Mouse (Mus musculus): ENCODE measurements at regions not wholly inside any gene's neighbourhood (a gene's known extent, or its start where the extent isn't known, plus 50 kb on each side); places are given as distances from the start of the nearest gene placed in this dataset.
A peak's percentile ranks its signal among the peaks of the same experiment; 100 is the strongest.

GRCm38 (mm10) chr12:110332616-110333154, 53.8 kb downstream of the Dio3 start:
- intact Hi-C loops (cut with DNase I): no loop called here
- DNase-seq (ENCODE audit: extremely low spot score in 1 of 2, low spot score in 2 of 2): no peak

- intact Hi-C loops (cut with DNase I): no loop called here
- no peak for DNase-seq (ENCODE audit: extremely low spot score in 1 of 2, low spot score in 2 of 2)
Measured at GRCm38 (mm10) chr12:110334609-110335008, 55.7 kb downstream of the Dio3 start.

GRCm38 (mm10) chr12:110344280-110344827, 65.5 kb downstream of the Dio3 start:
- DNase-seq (ENCODE audit: extremely low spot score in 1 of 2, low spot score in 2 of 2): no peak
- intact Hi-C loops (cut with DNase I): no loop called here

GRCm38 (mm10) chr12:110349621-110350020, 70.8 kb downstream of the Dio3 start:
- intact Hi-C loops (cut with DNase I): no loop called here
- no peak for DNase-seq (ENCODE audit: extremely low spot score in 1 of 2, low spot score in 2 of 2)

GRCm38 (mm10) chr12:110355851-110356250, 77.0 kb downstream of the Dio3 start:
- intact Hi-C loops (cut with DNase I): no loop called here
- DNase-seq (ENCODE audit: extremely low spot score in 1 of 2, low spot score in 2 of 2): no peak

- DNase-seq (ENCODE audit: extremely low spot score in 1 of 2, low spot score in 2 of 2): no peak
- intact Hi-C loops (cut with DNase I): no loop called here
Measured at GRCm38 (mm10) chr12:110367102-110367501, 79.8 kb upstream of the Ppp2r5c start.

GRCm38 (mm10) chr12:110367822-110368221, 79.1 kb upstream of the Ppp2r5c start:
- no peak for DNase-seq (ENCODE audit: extremely low spot score in 1 of 2, low spot score in 2 of 2)
- intact Hi-C loops (cut with DNase I): no loop called here

- intact Hi-C loops (cut with DNase I): loop anchor here (5.0 to 10.0 kb wide), 3 partner anchors 627 to 1470 kb away; no protein-coding TSS in a partner anchor
- DNase-seq (ENCODE audit: extremely low spot score in 1 of 2, low spot score in 2 of 2): no peak
Measured at GRCm38 (mm10) chr12:110371886-110372690, 74.8 kb upstream of the Ppp2r5c start.

GRCm38 (mm10) chr12:110372986-110373385, 73.9 kb upstream of the Ppp2r5c start:
- DNase-seq (ENCODE audit: extremely low spot score in 1 of 2, low spot score in 2 of 2): no peak
- intact Hi-C loops (cut with DNase I): loop anchor here (5.0 to 10.0 kb wide), 3 partner anchors 628 to 1471 kb away; no protein-coding TSS in a partner anchor

- intact Hi-C loops (cut with DNase I): loop anchor here (5.0 to 10.0 kb wide), 3 partner anchors 629 to 1471 kb away; no protein-coding TSS in a partner anchor
Measured at GRCm38 (mm10) chr12:110373408-110374065, 73.4 kb upstream of the Ppp2r5c start.

GRCm38 (mm10) chr12:110375139-110375538, 71.8 kb upstream of the Ppp2r5c start:
- no peak for DNase-seq (ENCODE audit: extremely low spot score in 1 of 2, low spot score in 2 of 2)
- intact Hi-C loops (cut with DNase I): loop anchor here (10.0 kb wide), 2 partner anchors 630 to 760 kb away; no protein-coding TSS in a partner anchor

More at GRCm38 (mm10) chr12:110373408-110374065, 73.4 kb upstream of the Ppp2r5c start:
- peak; percentile 80 to 90 for DNase-seq (ENCODE audit: extremely low spot score in 1 of 2, low spot score in 2 of 2)

GRCm38 (mm10) chr12:110376062-110376837, 70.7 kb upstream of the Ppp2r5c start:
- intact Hi-C loops (cut with DNase I): loop anchor here (10.0 kb wide), 2 partner anchors 631 to 761 kb away; no protein-coding TSS in a partner anchor
- DNase-seq (ENCODE audit: extremely low spot score in 1 of 2, low spot score in 2 of 2): no peak

GRCm38 (mm10) chr12:110376838-110377150, 70.1 kb upstream of the Ppp2r5c start:
- intact Hi-C loops (cut with DNase I): loop anchor here (10.0 kb wide), 2 partner anchors 632 to 762 kb away; no protein-coding TSS in a partner anchor
- DNase-seq (ENCODE audit: extremely low spot score in 1 of 2, low spot score in 2 of 2): no peak

GRCm38 (mm10) chr12:110377306-110377705, 69.6 kb upstream of the Ppp2r5c start:
- no peak for DNase-seq (ENCODE audit: extremely low spot score in 1 of 2, low spot score in 2 of 2)
- intact Hi-C loops (cut with DNase I): loop anchor here (10.0 kb wide), 2 partner anchors 633 to 763 kb away; no protein-coding TSS in a partner anchor

GRCm38 (mm10) chr12:110377734-110378133, 69.2 kb upstream of the Ppp2r5c start:
- intact Hi-C loops (cut with DNase I): loop anchor here (10.0 kb wide), 2 partner anchors 633 to 763 kb away; no protein-coding TSS in a partner anchor
- DNase-seq (ENCODE audit: extremely low spot score in 1 of 2, low spot score in 2 of 2): peak in 1 of 2 experiments; percentile 61

- intact Hi-C loops (cut with DNase I): loop anchor here (10.0 kb wide), 2 partner anchors 634 to 764 kb away; no protein-coding TSS in a partner anchor
- no peak for DNase-seq (ENCODE audit: extremely low spot score in 1 of 2, low spot score in 2 of 2)
Measured at GRCm38 (mm10) chr12:110378302-110378701, 68.6 kb upstream of the Ppp2r5c start.

- intact Hi-C loops (cut with DNase I): loop anchor here (10.0 kb wide), 2 partner anchors 635 to 765 kb away; no protein-coding TSS in a partner anchor
Measured at GRCm38 (mm10) chr12:110379721-110380120, 67.2 kb upstream of the Ppp2r5c start.

More at GRCm38 (mm10) chr12:110379721-110380120, 67.2 kb upstream of the Ppp2r5c start:
- no peak for DNase-seq (ENCODE audit: extremely low spot score in 1 of 2, low spot score in 2 of 2)

Measured in left cerebral cortex, postnatal 10 days (tissue).